Mouse (Mus musculus): ENCODE measurements around the gene AF366264.
A peak's percentile ranks its signal among the peaks of the same experiment; 100 is the strongest.
"Not testable (repeated sequence)": the region's sequence is repeated elsewhere in the genome, so short reads cannot be mapped to it uniquely, and the experiment has no call there.

The AF366264 gene

DNA sequence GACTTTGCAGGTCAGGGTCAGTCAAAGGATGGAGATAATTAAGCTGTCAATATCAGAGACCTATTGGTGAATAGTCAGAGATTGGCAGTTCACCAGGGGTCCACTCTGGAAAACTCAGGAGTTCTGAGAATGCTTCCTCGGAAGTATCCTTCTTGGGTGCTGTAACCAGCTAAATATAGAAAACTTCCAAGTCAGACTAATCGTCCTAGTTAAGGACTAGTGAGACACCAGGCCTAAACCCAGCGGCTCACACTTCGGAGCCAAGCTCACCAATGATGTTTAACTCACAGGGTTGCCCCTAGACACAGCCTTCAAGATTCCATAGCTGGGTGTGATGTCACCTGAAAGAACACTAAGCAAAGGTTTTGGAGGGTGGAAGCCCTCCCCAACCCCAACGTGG lies at the start of gene AF366264:
Gene AF366264 (minus strand): TSS at position 101 of the 400 bp plus-strand sequence.
- not testable (repeated sequence) for DNase-seq (ENCODE audit: low spot score in 2 of 2)

DNA sequence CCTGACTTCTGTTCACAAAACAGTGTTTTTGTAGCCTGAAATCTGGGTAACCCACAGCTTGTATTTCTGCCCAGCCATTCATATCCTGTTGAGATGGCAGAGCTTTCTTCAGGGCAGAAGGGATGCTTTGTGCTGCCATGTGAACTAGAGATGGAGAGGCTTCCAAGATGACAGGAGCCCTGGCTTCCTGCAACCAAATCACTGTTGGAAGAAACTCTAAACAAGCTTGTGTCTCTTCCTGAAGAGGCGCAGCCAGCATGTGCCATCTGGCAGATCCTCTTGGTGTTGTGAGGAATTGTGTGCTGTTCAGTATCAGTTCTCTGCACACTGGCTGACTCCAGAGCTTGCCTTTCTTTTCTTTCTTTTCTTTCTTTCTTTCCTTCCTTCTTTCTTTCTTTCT lies 5.1 kb upstream of the AF366264 start:
- not testable (repeated sequence) for DNase-seq (ENCODE audit: low spot score in 2 of 2)

DNA sequence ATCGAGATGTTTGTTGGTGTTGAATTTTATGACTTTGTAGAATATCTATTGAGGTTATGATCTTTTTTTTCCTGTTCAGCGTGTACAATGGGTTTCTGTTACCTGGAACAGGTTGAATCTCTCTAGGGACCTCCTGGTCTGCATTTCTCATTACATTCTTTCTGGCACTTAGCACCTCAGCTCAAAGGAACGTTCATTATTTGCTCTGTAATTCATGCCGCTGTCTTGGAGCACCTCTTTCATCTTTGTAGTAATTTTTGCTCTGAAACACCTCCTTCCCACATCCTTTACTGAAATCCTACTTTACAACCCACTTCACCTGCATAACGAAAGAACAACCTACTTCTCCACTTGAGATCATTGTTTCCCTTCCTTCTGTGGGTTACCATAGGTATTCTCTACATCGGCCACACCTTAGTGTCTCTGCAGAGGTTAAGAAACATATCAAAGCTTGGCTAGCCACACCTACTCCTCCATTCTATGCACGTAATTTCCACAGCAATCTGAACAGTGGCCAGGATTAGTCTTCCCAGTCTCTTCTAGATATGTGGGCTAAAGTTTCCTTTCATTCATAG lies 9.5 kb downstream of the AF366264 start:
- DNase-seq (ENCODE audit: low spot score in 2 of 2): no peak

DNA sequence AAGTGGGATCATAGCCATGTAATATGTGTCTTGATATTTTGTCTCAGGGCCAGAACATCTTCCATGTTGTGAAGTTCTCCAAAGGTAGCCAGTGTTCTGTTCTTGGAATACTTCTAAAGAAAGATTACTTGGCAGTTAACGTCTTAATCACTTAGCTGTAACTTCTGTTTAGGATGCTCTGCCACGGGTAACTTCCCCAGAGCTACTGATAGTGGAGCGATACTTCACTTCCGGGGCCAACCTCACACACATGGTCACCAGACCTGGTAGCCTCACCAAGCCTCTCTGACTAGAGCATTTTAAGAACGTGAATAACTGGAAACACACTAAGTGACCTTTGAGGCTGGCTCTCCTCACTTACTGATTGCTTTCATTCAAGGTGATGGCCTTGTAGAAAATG lies 38.6 kb downstream of the AF366264 start:
- no peak for DNase-seq (ENCODE audit: low spot score in 2 of 2)

GRCm38 (mm10) chr8:13797676-13798075 lies 40.5 kb downstream of the AF366264 start:
- no peak for DNase-seq (ENCODE audit: low spot score in 2 of 2)

DNA sequence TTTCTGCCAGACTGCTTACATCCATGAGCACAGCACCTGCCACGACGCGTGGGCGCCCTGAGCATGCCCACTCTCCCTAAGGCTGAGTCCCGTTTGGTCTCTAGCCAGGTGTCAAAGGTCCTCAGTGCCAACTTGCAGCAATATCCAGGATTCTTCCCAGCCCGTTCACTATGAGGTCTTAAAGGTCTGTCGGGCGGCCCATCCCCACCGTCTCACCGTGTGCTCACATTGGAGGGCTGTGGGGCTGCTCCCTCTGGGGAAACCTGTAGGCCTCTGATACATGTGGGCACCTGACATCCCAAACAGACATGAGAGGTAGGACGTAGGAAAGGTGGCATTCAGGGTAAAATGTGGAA lies 44.5 kb downstream of the AF366264 start:
- no peak for DNase-seq (ENCODE audit: low spot score in 2 of 2)

- DNase-seq (ENCODE audit: low spot score in 2 of 2): no peak
Observed at GRCm38 (mm10) chr8:13793097-13793745, 45.0 kb downstream of the AF366264 start.

DNA sequence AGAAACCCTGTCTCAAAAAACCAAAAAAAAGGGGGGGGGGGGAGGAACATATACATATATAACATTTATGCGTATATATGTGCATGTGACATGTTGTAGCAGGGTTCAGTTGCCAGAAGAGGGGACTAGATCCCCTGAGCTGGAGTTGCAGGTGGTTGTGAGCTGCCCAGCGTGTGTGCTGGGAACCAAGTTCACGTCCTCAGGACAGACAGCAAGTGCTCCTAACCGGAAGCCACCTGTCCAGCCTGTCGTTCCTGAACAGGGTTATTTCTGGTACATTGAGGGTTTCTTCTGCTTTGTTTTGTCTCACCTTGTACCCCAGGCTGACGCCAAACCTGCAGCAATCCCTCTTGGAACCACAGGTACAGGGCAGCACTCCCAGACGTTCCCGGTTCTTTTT lies 48.6 kb downstream of the AF366264 start:
- DNase-seq (ENCODE audit: low spot score in 2 of 2): no peak

DNA sequence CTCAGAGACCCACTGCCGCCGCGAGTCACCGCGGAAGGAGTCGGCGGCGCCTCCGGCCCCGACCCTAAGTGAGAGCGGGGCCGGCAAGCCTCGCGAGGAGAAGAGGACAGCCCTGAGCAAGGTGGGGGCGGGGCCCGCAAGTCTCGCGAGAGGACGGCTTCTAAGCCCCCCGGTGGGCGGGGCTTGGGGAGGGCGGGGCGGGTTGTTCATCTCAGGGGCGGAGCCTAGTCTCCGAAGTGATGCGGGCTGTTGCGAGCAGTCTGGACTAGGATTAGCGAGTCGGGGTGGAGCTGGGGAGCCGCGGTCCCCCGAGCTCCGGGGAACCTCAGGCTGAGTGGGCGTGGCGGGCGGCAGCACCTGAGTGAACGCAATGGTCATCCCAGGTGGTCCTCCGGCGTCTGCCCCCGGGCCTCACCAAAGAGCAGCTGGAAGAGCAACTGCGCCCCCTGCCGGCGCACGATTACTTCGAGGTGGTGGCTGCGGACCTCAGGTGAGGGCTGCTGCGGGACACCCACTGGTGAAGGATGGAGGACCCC lies 52.4 kb downstream of the AF366264 start:
- peak; percentile 91 to 93 for DNase-seq (ENCODE audit: low spot score in 2 of 2)

DNA sequence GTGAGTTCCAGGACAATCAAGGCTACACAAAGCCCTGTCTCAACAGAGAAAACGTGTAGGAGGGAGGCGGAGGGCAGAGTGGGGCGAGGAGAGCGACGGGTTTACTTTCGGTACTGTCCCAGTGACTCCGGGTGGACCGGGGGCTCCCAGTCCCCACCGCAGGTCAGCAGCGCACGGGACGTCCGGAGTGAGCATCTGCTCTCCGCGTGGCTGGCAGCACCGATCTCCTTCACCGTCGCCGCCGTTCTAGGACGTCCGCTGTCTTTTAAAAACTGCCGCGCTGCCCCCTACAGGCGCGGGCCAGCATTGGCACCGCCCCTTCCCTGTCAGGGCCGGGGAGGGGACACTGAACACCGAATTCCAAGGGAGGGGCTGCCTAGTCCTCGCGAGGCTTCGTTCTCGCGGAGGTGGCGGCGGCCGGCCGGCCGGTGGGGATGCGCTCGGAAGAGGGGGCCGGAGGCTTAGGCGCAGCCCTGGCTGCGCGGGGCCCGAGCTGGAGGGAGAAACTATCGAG lies 52.9 kb downstream of the AF366264 start, which contains the start of gene Upf3a:
Gene Upf3a (plus strand): TSS at position 366 of the 514 bp plus-strand sequence.
- DNase-seq (ENCODE audit: low spot score in 2 of 2): peak; percentile 68 to 73

All from frontal cortex, postnatal 25 days (tissue).